Mouse (Mus musculus) liver, embryonic 11.5 days (tissue): ENCODE measurements at regions not wholly inside any gene's neighbourhood (a gene's known extent, or its start where the extent isn't known, plus 50 kb on each side); places are given as distances from the start of the nearest gene placed in this dataset.

Experiments
- ATAC-seq: fragments of 200-750 bp; cut with Nextera tagmentation; replicated peaks from 2 replicates; pipeline ENCODE4 v1.8.0; 2017; ENCODE audit warnings: moderate number of reproducible peaks, mild to moderate bottlenecking, moderate TSS enrichment, moderate library complexity; ENCODE audit not compliant: low FRiP score
- DNase-seq: peaks from one replicate; pipeline ENCODE4 v3.0.0-alpha.2; 2017; ENCODE audit warnings: low spot score
- H3K27ac ChIP-seq: fragments of 300-500 bp; sonication (generic); 2 replicates; pipeline ENCODE4 v1.5.1; 2014; ENCODE audit warnings: mild to moderate bottlenecking, low read depth, low read length, control low read depth
- H3K27me3 ChIP-seq: fragments of 300-500 bp; sonication (generic); replicated peaks from 2 replicates; pipeline ENCODE4 v1.6.1; 2014; ENCODE audit warnings: low read length, mixed read lengths; ENCODE audit not compliant: control insufficient read depth, insufficient read depth
- H3K36me3 ChIP-seq: fragments of 300-500 bp; sonication (generic); 2 replicates; pipeline ENCODE4 v1.6.1; 2014; ENCODE audit warnings: mild to moderate bottlenecking, low read length, moderate library complexity, mixed read lengths; ENCODE audit not compliant: control insufficient read depth, insufficient read depth
- H3K4me1 ChIP-seq: fragments of 300-500 bp; sonication (generic); replicated peaks from 2 replicates; pipeline ENCODE4 v1.6.1; 2014; ENCODE audit warnings: low read length, mixed read lengths; ENCODE audit not compliant: control insufficient read depth, insufficient read depth
- H3K4me2 ChIP-seq: fragments of 300-500 bp; sonication (generic); 2 replicates; pipeline ENCODE4 v1.6.1; 2014; ENCODE audit warnings: mild to moderate bottlenecking, control low read depth, moderate library complexity
- H3K4me3 ChIP-seq: fragments of 300-500 bp; sonication (generic); 2 replicates; pipeline ENCODE4 v1.5.1; 2014; ENCODE audit warnings: low read depth, low read length, control low read depth
- H3K9ac ChIP-seq: fragments of 300-500 bp; sonication (generic); 2 replicates; pipeline ENCODE4 v1.6.1; 2014; ENCODE audit warnings: low read depth, low read length, control low read depth
- H3K9me3 ChIP-seq: fragments of 300-500 bp; sonication (generic); 2 replicates; pipeline ENCODE4 v1.6.1; 2016; ENCODE audit warnings: low read length, inconsistent platforms, mixed read lengths; ENCODE audit not compliant: control insufficient read depth
- WGBS: fragments of 180-500 bp; shearing (Covaris S2); extraction: QIAGEN DNeasy Blood & Tissue Kit; methylation state at CpG from one replicate; pipeline ENCODE4 v1.1.7; 2014; 5-methylcytosine and 5-hydroxymethylcytosine counted together

GRCm38 (mm10) chr4:56617661-56618360, 122.1 kb upstream of the Gm26657 start:
- Histone ChIP-seq H3K27ac (no peak overlapping the region), H3K9me3 (no peaks in the 10 kb centered on the region), H3K4me1 (no peaks in the 10 kb centered on the region), H3K9ac (no peak overlapping the region), H3K27me3 (no peaks in the 10 kb centered on the region), H3K4me3 (no peak overlapping the region), H3K36me3 (no peaks in the 10 kb centered on the region), H3K4me2 (no peak overlapping the region)
- ATAC-seq = no peak
- DNase-seq = no peak
- 79% methylated on average over 10 of the region's 10 CpGs for WGBS

GRCm38 (mm10) chr4:56612325-56612724, 127.5 kb upstream of the Gm26657 start:
- 72% methylated on average over 4 of the region's 4 CpGs for whole genome bisulfite sequencing
- no peak overlapping the region for H3K4me2 ChIP-seq
- no peaks in the 10 kb centered on the region for H3K9me3 ChIP-seq
- H3K9ac ChIP-seq = no peak overlapping the region
- no peak overlapping the region for H3K4me3 ChIP-seq
- ATAC-seq (no peak), DNase-seq (no peak)
- H3K27ac ChIP-seq = no peak overlapping the region
- H3K36me3 ChIP-seq = no peaks in the 10 kb centered on the region
- no peaks in the 10 kb centered on the region for H3K4me1 ChIP-seq
- no peaks in the 10 kb centered on the region for H3K27me3 ChIP-seq

- H3K36me3 ChIP-seq = no peaks in the 10 kb centered on the region
- no peaks in the 10 kb centered on the region for H3K4me1 ChIP-seq
- no peaks in the 10 kb centered on the region for H3K27me3 ChIP-seq
- no peaks in the 10 kb centered on the region for H3K9me3 ChIP-seq
- WGBS = 48% methylated on average over 4 of the region's 4 CpGs
- DNase-seq = no peak
- no peak for ATAC-seq
- no peak overlapping the region for H3K27ac ChIP-seq
- H3K4me2 ChIP-seq = no peak overlapping the region
- no peak overlapping the region for H3K4me3 ChIP-seq
- H3K9ac ChIP-seq = no peak overlapping the region
Measured at GRCm38 (mm10) chr4:56611751-56612150, 128.1 kb upstream of the Gm26657 start.

GRCm38 (mm10) chr4:56610273-56610672, 129.6 kb upstream of the Gm26657 start:
- WGBS = 77% methylated on average over 6 of the region's 6 CpGs
- H3K4me1 ChIP-seq = no peaks in the 10 kb centered on the region
- H3K4me2 ChIP-seq = no peak overlapping the region
- H3K9me3 ChIP-seq = no peaks in the 10 kb centered on the region
- H3K27me3 ChIP-seq = no peaks in the 10 kb centered on the region
- H3K27ac ChIP-seq = no peak overlapping the region
- ATAC-seq (no peak), DNase-seq (no peak)
- H3K4me3 ChIP-seq = no peak overlapping the region
- no peaks in the 10 kb centered on the region for H3K36me3 ChIP-seq
- H3K9ac ChIP-seq = no peak overlapping the region

- H3K9ac ChIP-seq = no peak overlapping the region
- no peaks in the 10 kb centered on the region for H3K9me3 ChIP-seq
- no peaks in the 10 kb centered on the region for H3K27me3 ChIP-seq
- no peak overlapping the region for H3K27ac ChIP-seq
- 76% methylated on average over 4 of the region's 4 CpGs for WGBS
- ATAC-seq = no peak
- no peaks in the 10 kb centered on the region for H3K4me1 ChIP-seq
- H3K36me3 ChIP-seq = no peaks in the 10 kb centered on the region
- no peak overlapping the region for H3K4me3 ChIP-seq
- no peak overlapping the region for H3K4me2 ChIP-seq
- DNase-seq = no peak
Measured at GRCm38 (mm10) chr4:56608701-56609100, 131.2 kb upstream of the Gm26657 start.

GRCm38 (mm10) chr4:56598398-56598797, 141.5 kb upstream of the Gm26657 start:
- Histone ChIP-seq H3K36me3 (no peaks in the 10 kb centered on the region), H3K4me3 (no peak overlapping the region), H3K4me1 (no peaks in the 10 kb centered on the region), H3K27ac (no peak overlapping the region), H3K9ac (no peak overlapping the region), H3K4me2 (no peak overlapping the region), H3K27me3 (no peaks in the 10 kb centered on the region), H3K9me3 (no peaks in the 10 kb centered on the region)
- WGBS = 72% methylated on average over 2 of the region's 2 CpGs
- DNase-seq (no peak), ATAC-seq (no peak)

- no peak overlapping the region for H3K4me2 ChIP-seq
- H3K4me3 ChIP-seq = no peak overlapping the region
- H3K27me3 ChIP-seq = no peaks in the 10 kb centered on the region
- no peak overlapping the region for H3K27ac ChIP-seq
- H3K9me3 ChIP-seq = no peaks in the 10 kb centered on the region
- no peak overlapping the region for H3K9ac ChIP-seq
- ATAC-seq (no peak), DNase-seq (no peak)
- H3K4me1 ChIP-seq = no peaks in the 10 kb centered on the region
- H3K36me3 ChIP-seq = no peaks in the 10 kb centered on the region
Measured at GRCm38 (mm10) chr4:56597931-56598330, 141.9 kb upstream of the Gm26657 start.

- H3K27me3 ChIP-seq = no peaks in the 10 kb centered on the region
- DNase-seq (no peak), ATAC-seq (no peak)
- H3K27ac ChIP-seq = no peak overlapping the region
- 67% methylated on average over 3 of the region's 3 CpGs for WGBS
- no peaks in the 10 kb centered on the region for H3K9me3 ChIP-seq
- H3K4me3 ChIP-seq = no peak overlapping the region
- H3K4me1 ChIP-seq = no peaks in the 10 kb centered on the region
- no peak overlapping the region for H3K4me2 ChIP-seq
- H3K9ac ChIP-seq = no peak overlapping the region
- H3K36me3 ChIP-seq = no peaks in the 10 kb centered on the region
Measured at GRCm38 (mm10) chr4:56582405-56582804, 157.5 kb upstream of the Gm26657 start.

- Histone ChIP-seq H3K4me2 (no peak overlapping the region), H3K9me3 (no peaks in the 10 kb centered on the region), H3K4me1 (no peaks in the 10 kb centered on the region), H3K4me3 (no peak overlapping the region), H3K36me3 (no peaks in the 10 kb centered on the region), H3K27ac (no peak overlapping the region), H3K9ac (no peak overlapping the region), H3K27me3 (no peaks in the 10 kb centered on the region)
- 88% methylated on average over 15 of the region's 15 CpGs for WGBS
- ATAC-seq (no peak), DNase-seq (no peak)
Measured at GRCm38 (mm10) chr4:56576837-56577548, 162.9 kb upstream of the Gm26657 start.
